Mouse (Mus musculus) kidney, adult 18-20 months (tissue): ENCODE data around the gene Ifng.

ENCODE experiments used
- DNase-seq: peaks from one replicate; pipeline ENCODE4 v3.0.0; 2021

Ifng gene

GRCm38 (mm10) chr10:118480793-118481192, 39.9 kb downstream of the Ifng start:
- DNase-seq: no peak

GRCm38 (mm10) chr10:118494109-118494508, 53.3 kb downstream of the Ifng start:
- no peak for DNase-seq

GRCm38 (mm10) chr10:118495362-118495761, 54.5 kb downstream of the Ifng start:
- no peak for DNase-seq
